Mouse (Mus musculus): ENCODE measurements at regions not wholly inside any gene's neighbourhood (a gene's known extent, or its start where the extent isn't known, plus 50 kb on each side); places are given as distances from the start of the nearest gene placed in this dataset.
A peak's percentile ranks its signal among the peaks of the same experiment; 100 is the strongest.

GRCm38 (mm10) chrX:68954687-68955086 lies 61.8 kb upstream of the Gm6812 start:
- DNase-seq (ENCODE audit: low read depth, low spot score): peak; percentile 8

GRCm38 (mm10) chrX:68953298-68953697 lies 60.4 kb upstream of the Gm6812 start:
- DNase-seq (ENCODE audit: low read depth, low spot score): no peak

GRCm38 (mm10) chrX:68950730-68951129 lies 57.9 kb upstream of the Gm6812 start:
- DNase-seq (ENCODE audit: low read depth, low spot score): no peak

- no peak for DNase-seq (ENCODE audit: low read depth, low spot score)
Measured at GRCm38 (mm10) chrX:68945741-68946140, 52.9 kb upstream of the Gm6812 start.

Measured in embryo, embryonic 11.5 days (tissue).